Mouse (Mus musculus): ENCODE results near the gene Hoxa10. TPM values are rescaled to one million over a fixed set of nuclear protein-coding genes. Genes with fewer than 3 reads are reported as not detected.
A peak's percentile ranks its signal among the peaks of the same experiment; 100 is the strongest.

The Hoxa10 gene
- polyA plus RNA-seq, 1 experiment from 2014 or later: 15.6 TPM

DNA sequence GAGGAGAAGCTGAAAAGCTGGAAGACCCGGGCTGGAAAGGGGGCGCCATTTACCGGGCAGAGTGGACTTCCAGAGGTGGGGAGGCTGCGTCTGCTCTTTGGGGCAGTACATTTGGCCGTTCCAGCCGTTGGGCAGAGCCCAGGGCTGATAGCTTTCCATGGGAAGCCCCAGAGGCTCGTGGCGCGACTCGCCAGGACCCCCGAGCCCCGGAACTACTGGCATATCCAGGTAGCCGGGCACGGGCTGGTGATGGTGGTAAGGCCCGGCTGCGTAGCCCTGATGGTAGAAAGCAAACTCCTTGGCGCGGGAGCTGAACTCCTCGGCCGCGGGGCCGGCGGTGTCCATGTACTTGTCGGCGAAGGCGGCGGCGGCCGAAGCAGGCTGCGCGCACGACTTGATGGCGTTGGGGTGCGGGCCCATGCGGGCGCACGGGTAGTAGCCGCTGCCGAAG lies 19.2 kb upstream of the Hoxa10 start:
- WGBS: under 1% methylated on average over 35 of the region's 39 CpGs
- Histone ChIP-seq H3K9ac (ENCODE audit: low read length) (peak overlapping the region; percentile 30), H3K4me3 (ENCODE audit: low read depth, low read length) (peak overlapping the region; percentile 38), H3K4me2 (ENCODE audit: low read length) (peak overlapping the region; percentile 63), H3K9me3 (ENCODE audit: control insufficient read depth, low read length) (no peaks in the 10 kb centered on the region), H3K4me1 (replicated peaks; ENCODE audit: control insufficient read depth, insufficient read depth, low read length) (peaks cover 11% of the 10 kb centered on the region; the same call in 1 of the 2 replicates), H3K27me3 (replicated peaks; ENCODE audit: control insufficient read depth, insufficient read depth, low read length) (peaks cover 98% of the 10 kb centered on the region), H3K36me3 (ENCODE audit: control insufficient read depth, insufficient read depth, low read length) (no peaks in the 10 kb centered on the region), H3K27ac (ENCODE audit: low read depth) (no peak overlapping the region)
- no peak for ATAC-seq (replicated peaks; ENCODE audit: low FRiP score, low TSS enrichment, low read depth)
- peak; percentile 77 for DNase-seq (ENCODE audit: low spot score)

GRCm38 (mm10) chr6:52259081-52259790 lies 18.6 kb upstream of the Hoxa10 start:
- no peaks in the 10 kb centered on the region for H3K9me3 ChIP-seq (ENCODE audit: control insufficient read depth, low read length)
- H3K4me2 ChIP-seq (ENCODE audit: low read length): peak overlapping the region; percentile 63
- no peak for ATAC-seq (replicated peaks; ENCODE audit: low FRiP score, low TSS enrichment, low read depth)
- peak; percentile 81 for DNase-seq (ENCODE audit: low spot score)
- H3K4me3 ChIP-seq (ENCODE audit: low read depth, low read length): peak overlapping the region; percentile 38
- no peak overlapping the region for H3K27ac ChIP-seq (ENCODE audit: low read depth)
- WGBS: 1% methylated on average over 25 of the region's 25 CpGs
- H3K36me3 ChIP-seq (ENCODE audit: control insufficient read depth, insufficient read depth, low read length): no peaks in the 10 kb centered on the region
- H3K27me3 ChIP-seq (replicated peaks; ENCODE audit: control insufficient read depth, insufficient read depth, low read length): peaks cover 98% of the 10 kb centered on the region
- peaks cover 11% of the 10 kb centered on the region; the same call in 1 of the 2 replicates for H3K4me1 ChIP-seq (replicated peaks; ENCODE audit: control insufficient read depth, insufficient read depth, low read length)
- peak overlapping the region; percentile 30; the same call in 1 of the 2 replicates for H3K9ac ChIP-seq (ENCODE audit: low read length)

DNA sequence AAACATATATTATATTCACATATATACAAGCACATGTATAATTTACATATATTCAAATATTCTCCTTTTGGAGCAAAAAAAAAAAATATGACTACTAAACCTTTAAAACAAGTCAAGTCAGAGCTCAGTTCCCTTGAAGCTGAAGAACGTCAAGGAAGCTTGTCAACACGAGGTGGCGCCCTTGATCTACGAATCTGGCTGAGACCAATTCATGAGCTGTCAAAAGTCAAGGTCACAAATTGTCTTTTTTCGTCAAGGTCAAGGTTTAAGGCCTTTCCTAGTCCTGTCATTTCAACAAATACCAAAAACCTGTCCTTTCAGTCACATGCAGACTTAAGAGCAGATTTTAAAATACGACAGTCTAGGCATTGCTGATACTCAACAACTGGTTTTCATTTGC lies 16.3 kb upstream of the Hoxa10 start:
- no peaks in the 10 kb centered on the region for H3K36me3 ChIP-seq (ENCODE audit: control insufficient read depth, insufficient read depth, low read length)
- WGBS: 0% methylated on average over 6 of the region's 6 CpGs
- no peak overlapping the region for H3K9ac ChIP-seq (ENCODE audit: low read length)
- peak overlapping the region; percentile 6; the same call in 1 of the 2 replicates for H3K4me2 ChIP-seq (ENCODE audit: low read length)
- peak overlapping the region; percentile 13; the same call in 1 of the 2 replicates for H3K4me3 ChIP-seq (ENCODE audit: low read depth, low read length)
- ATAC-seq (replicated peaks; ENCODE audit: low FRiP score, low TSS enrichment, low read depth): no peak
- peaks cover 97% of the 10 kb centered on the region for H3K27me3 ChIP-seq (replicated peaks; ENCODE audit: control insufficient read depth, insufficient read depth, low read length)
- peak; percentile 94 for DNase-seq (ENCODE audit: low spot score)
- H3K27ac ChIP-seq (ENCODE audit: low read depth): no peak overlapping the region
- no peaks in the 10 kb centered on the region for H3K9me3 ChIP-seq (ENCODE audit: control insufficient read depth, low read length)
- H3K4me1 ChIP-seq (replicated peaks; ENCODE audit: control insufficient read depth, insufficient read depth, low read length): peaks cover 15% of the 10 kb centered on the region; the same call in 1 of the 2 replicates

- Histone ChIP-seq H3K4me3 (ENCODE audit: low read depth, low read length) (peak overlapping the region; percentile 16; the same call in 1 of the 2 replicates), H3K9ac (ENCODE audit: low read length) (0 out of 2 replicates have a peak overlapping the region, but pooled peaks have one; percentile 30), H3K4me2 (ENCODE audit: low read length) (peak overlapping the region; percentile 32), H3K4me1 (replicated peaks; ENCODE audit: control insufficient read depth, insufficient read depth, low read length) (0 out of 2 replicates have a peak, but pooled peaks cover 4% of the 10 kb centered on the region), H3K36me3 (ENCODE audit: control insufficient read depth, insufficient read depth, low read length) (no peaks in the 10 kb centered on the region), H3K27me3 (replicated peaks; ENCODE audit: control insufficient read depth, insufficient read depth, low read length) (peaks cover 97% of the 10 kb centered on the region), H3K27ac (ENCODE audit: low read depth) (no peak overlapping the region), H3K9me3 (ENCODE audit: control insufficient read depth, low read length) (no peaks in the 10 kb centered on the region)
- 2% methylated on average over 59 of the region's 59 CpGs for WGBS
- peak; percentile 84 for DNase-seq (ENCODE audit: low spot score)
- ATAC-seq (replicated peaks; ENCODE audit: low FRiP score, low TSS enrichment, low read depth): no peak
These were observed 13.2 kb upstream of the Hoxa10 start for GRCm38 (mm10) chr6:52253511-52254500.

DNA sequence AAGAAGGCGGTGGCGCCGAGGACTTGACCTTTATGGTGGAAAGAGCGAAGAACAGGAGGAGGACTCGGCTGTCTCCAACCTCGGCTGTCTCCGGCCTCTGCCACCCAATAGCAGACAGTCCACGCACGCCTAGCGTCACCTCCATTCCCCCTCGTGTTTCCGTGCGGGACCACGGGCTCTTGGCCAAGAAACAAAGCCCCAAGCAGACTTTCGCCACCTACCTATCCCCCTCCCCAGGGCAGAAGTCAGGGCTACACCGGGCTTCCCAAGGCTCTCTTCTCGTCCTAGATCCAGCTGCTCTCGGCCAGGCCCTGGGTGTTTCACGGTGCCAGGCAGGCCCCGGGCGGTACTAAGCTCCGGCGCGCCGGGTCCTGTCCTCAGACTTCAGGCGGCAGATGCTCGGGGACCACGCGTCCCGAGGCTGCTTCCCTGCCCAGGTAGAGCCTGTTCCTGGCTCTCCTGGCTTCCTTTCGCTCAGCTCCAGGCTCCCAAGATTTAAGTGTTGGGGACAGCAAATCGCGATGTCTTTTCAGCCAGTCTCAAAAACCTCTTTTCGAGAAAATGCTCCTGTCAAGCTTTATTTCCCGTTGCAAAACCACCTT lies 12.2 kb upstream of the Hoxa10 start:
- Histone ChIP-seq H3K4me2 (ENCODE audit: low read length) (peak overlapping the region; percentile 32), H3K9ac (ENCODE audit: low read length) (peak overlapping the region; percentile 30; the same call in 1 of the 2 replicates), H3K36me3 (ENCODE audit: control insufficient read depth, insufficient read depth, low read length) (no peaks in the 10 kb centered on the region), H3K27me3 (replicated peaks; ENCODE audit: control insufficient read depth, insufficient read depth, low read length) (peaks cover 97% of the 10 kb centered on the region), H3K4me3 (ENCODE audit: low read depth, low read length) (peak overlapping the region; percentile 16), H3K4me1 (replicated peaks; ENCODE audit: control insufficient read depth, insufficient read depth, low read length) (0 out of 2 replicates have a peak, but pooled peaks cover 4% of the 10 kb centered on the region), H3K27ac (ENCODE audit: low read depth) (no peak overlapping the region), H3K9me3 (ENCODE audit: control insufficient read depth, low read length) (no peaks in the 10 kb centered on the region)
- DNase-seq (ENCODE audit: low spot score) (peak; percentile 77), ATAC-seq (replicated peaks; ENCODE audit: low FRiP score, low TSS enrichment, low read depth) (no peak)
- under 1% methylated on average over 35 of the region's 35 CpGs for WGBS

DNA sequence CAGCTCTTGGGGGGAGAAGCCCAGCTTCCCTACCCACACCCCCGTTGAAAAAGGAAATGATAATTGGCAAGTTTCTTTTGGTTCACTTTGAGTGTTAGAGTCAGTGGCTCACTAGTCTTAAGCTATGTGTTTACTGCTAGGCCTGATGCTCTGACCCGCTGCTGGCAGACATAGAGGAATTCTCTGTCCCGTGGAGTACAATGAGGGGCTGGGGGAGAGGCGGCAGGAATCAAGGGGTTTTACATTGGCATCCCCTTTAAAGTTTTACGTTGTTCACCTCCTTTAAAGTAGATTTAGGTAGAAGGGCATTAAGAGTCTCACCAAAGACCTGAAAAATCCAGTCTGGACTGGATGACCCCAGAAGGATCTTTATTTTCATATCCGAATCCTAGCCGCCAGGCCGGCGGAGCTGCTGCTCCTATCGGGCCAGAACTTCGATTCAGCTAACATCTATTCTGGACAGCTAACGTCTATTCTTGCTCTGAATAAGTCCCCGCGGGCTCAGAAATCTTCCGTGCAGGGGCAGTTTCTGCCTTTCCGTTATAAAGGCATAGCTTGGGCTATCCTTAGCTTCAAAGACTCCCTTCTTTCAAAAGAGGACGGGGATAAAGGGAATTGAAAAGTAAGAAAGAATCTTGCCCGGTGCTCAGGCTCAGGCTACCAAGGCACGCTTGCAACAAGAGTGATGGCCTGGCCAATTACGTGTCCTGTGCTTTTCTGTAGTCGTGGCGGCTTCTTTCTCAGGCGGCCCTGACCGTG lies 11.5 kb upstream of the Hoxa10 start:
- H3K9me3 ChIP-seq (ENCODE audit: control insufficient read depth, low read length): no peaks in the 10 kb centered on the region
- H3K9ac ChIP-seq (ENCODE audit: low read length): no peak overlapping the region
- no peak overlapping the region for H3K27ac ChIP-seq (ENCODE audit: low read depth)
- H3K36me3 ChIP-seq (ENCODE audit: control insufficient read depth, insufficient read depth, low read length): no peaks in the 10 kb centered on the region
- ATAC-seq (replicated peaks; ENCODE audit: low FRiP score, low TSS enrichment, low read depth) (no peak), DNase-seq (ENCODE audit: low spot score) (no peak)
- H3K27me3 ChIP-seq (replicated peaks; ENCODE audit: control insufficient read depth, insufficient read depth, low read length): peaks cover 97% of the 10 kb centered on the region
- 3% methylated on average over 24 of the region's 24 CpGs for WGBS
- H3K4me2 ChIP-seq (ENCODE audit: low read length): peak overlapping the region; percentile 32; the same call in 1 of the 2 replicates
- 0 out of 2 replicates have a peak overlapping the region, but pooled peaks have one; percentile 16 for H3K4me3 ChIP-seq (ENCODE audit: low read depth, low read length)
- 0 out of 2 replicates have a peak, but pooled peaks cover 4% of the 10 kb centered on the region for H3K4me1 ChIP-seq (replicated peaks; ENCODE audit: control insufficient read depth, insufficient read depth, low read length)

DNA sequence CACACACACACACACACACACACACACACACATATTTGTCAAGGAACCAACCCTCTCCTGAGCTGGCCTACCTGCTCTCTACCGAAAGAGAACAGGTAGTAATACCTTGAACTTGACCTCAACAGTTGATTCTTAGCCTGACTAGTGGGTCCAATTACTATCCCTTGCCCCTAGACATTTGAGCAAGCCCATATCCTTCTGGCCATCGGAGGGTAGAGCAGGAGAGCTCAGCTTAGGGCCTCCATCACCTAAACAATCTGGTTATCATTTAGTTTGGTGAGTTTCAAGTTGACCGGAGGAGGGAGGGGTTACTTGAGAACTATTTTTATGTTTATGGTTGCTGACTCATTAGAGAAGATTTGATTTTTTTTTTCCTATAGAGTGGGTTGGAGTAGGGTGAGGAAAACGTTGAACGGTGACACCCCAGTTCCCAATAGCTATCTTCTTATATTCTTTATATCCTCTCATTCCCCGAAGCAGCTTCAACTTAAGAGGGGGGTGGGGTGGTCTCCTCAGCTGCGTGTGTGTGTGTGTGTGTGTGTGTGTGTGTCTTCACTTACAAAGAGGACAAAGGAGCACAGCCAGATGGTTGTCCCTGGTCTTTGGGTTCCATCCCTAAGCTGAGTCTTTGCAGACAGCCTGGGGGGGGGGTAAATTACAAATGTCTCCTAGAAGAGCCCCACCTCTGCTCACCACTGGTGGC lies 10.7 kb upstream of the Hoxa10 start:
- Histone ChIP-seq H3K36me3 (ENCODE audit: control insufficient read depth, insufficient read depth, low read length) (no peaks in the 10 kb centered on the region), H3K4me2 (ENCODE audit: low read length) (no peak overlapping the region), H3K9ac (ENCODE audit: low read length) (no peak overlapping the region), H3K4me3 (ENCODE audit: low read depth, low read length) (no peak overlapping the region), H3K27ac (ENCODE audit: low read depth) (no peak overlapping the region), H3K27me3 (replicated peaks; ENCODE audit: control insufficient read depth, insufficient read depth, low read length) (peaks cover 97% of the 10 kb centered on the region), H3K4me1 (replicated peaks; ENCODE audit: control insufficient read depth, insufficient read depth, low read length) (0 out of 2 replicates have a peak, but pooled peaks cover 4% of the 10 kb centered on the region), H3K9me3 (ENCODE audit: control insufficient read depth, low read length) (no peaks in the 10 kb centered on the region)
- no peak for ATAC-seq (replicated peaks; ENCODE audit: low FRiP score, low TSS enrichment, low read depth)
- 14% methylated on average over 7 of the region's 7 CpGs for WGBS
- no peak for DNase-seq (ENCODE audit: low spot score)

Measured in intestine, embryonic 14.5 days (tissue).